Mouse (Mus musculus) erythroblast, embryonic 14.5 days (primary cell): ENCODE data around the gene Bzw1.

Experiments
- GATA1 ChIP-seq: IDR thresholded peaks from 2 replicates; pipeline ENCODE4 v1.6.1; 2012; ENCODE audit warnings: low read length, inconsistent platforms, mixed read lengths
- TAL1 ChIP-seq: IDR thresholded peaks from 3 replicates; pipeline ENCODE4 v1.6.1; 2012; ENCODE audit warnings: low read length, inconsistent platforms, mixed read lengths

GRCm38 (mm10) chr1:58375574-58376147, 17.0 kb upstream of the Bzw1 start:
- no peak for TF ChIP-seq GATA1
- TF ChIP-seq TAL1 = no peak
